Mouse (Mus musculus) kidney, embryonic 14.5 days (tissue): ENCODE data around the gene Cops6. TPM values are rescaled to one million over a fixed set of nuclear protein-coding genes. Genes with fewer than 3 reads are reported as not detected.
A peak's percentile ranks its signal among the peaks of the same experiment; 100 is the strongest.

Experiments used
- ATAC-seq: fragments of 200-750 bp; cut with Nextera tagmentation; 2 replicates; pipeline ENCODE4 v1.8.0; 2017; ENCODE audit warnings: moderate number of reproducible peaks, mild to moderate bottlenecking, moderate TSS enrichment, moderate library complexity; ENCODE audit not compliant: low FRiP score, low TSS enrichment
- H3K27ac ChIP-seq: fragments of 300-500 bp; sonication (generic); 2 replicates; pipeline ENCODE4 v1.5.1; 2014; ENCODE audit warnings: low read depth, mild to moderate bottlenecking, low read length, moderate library complexity, mixed read lengths
- H3K27me3 ChIP-seq: fragments of 300-500 bp; sonication (generic); 2 replicates; pipeline ENCODE4 v1.6.1; 2014; ENCODE audit warnings: mild to moderate bottlenecking, low read length; ENCODE audit not compliant: control insufficient read depth, insufficient read depth
- H3K36me3 ChIP-seq: fragments of 300-500 bp; sonication (generic); 2 replicates; pipeline ENCODE4 v1.6.1; 2014; ENCODE audit warnings: low read length, mixed read lengths; ENCODE audit not compliant: control insufficient read depth, insufficient read depth
- H3K4me1 ChIP-seq: fragments of 300-500 bp; sonication (generic); 2 replicates; pipeline ENCODE4 v1.6.1; 2014; ENCODE audit warnings: low read length, mixed read lengths; ENCODE audit not compliant: control insufficient read depth, insufficient read depth
- H3K4me2 ChIP-seq: fragments of 300-500 bp; sonication (generic); replicated peaks from 2 replicates; pipeline ENCODE4 v1.6.1; 2014; ENCODE audit warnings: low read depth, mild to moderate bottlenecking, low read length
- H3K4me3 ChIP-seq: fragments of 300-500 bp; sonication (generic); 2 replicates; pipeline ENCODE4 v1.5.1; 2014; ENCODE audit warnings: mild to moderate bottlenecking, low read length
- H3K9ac ChIP-seq: fragments of 300-500 bp; sonication (generic); 2 replicates; pipeline ENCODE4 v1.6.1; 2014; ENCODE audit warnings: low read depth, mild to moderate bottlenecking, low read length, moderate library complexity
- H3K9me3 ChIP-seq: fragments of 300-500 bp; sonication (generic); 2 replicates; pipeline ENCODE4 v1.6.1; 2016; ENCODE audit warnings: low read length; ENCODE audit not compliant: control insufficient read depth
- whole genome bisulfite sequencing: fragments of 180-500 bp; shearing (Covaris S2); extraction: QIAGEN DNeasy Blood & Tissue Kit; methylation state at CpG from one replicate; pipeline ENCODE4 v1.1.7; 2014; 5-methylcytosine and 5-hydroxymethylcytosine counted together
- microRNA counts: library from miRNA; unstranded; fragments of <30 nt; microRNA quantifications from one replicate; lab custom pipeline; 2017
- microRNA-seq: library from miRNA; unstranded; fragments of <30 nt; microRNA quantifications from one replicate; pipeline ENCODE4, GENCODE M21; 2016
- polyA plus RNA-seq: library from polyadenylated mRNA; unstranded; fragments of >200 nt; fragmentation: Nextera tagmentation; extraction: Ambion mirVana; gene quantifications from 2 replicates; pipeline ENCODE4 v1.2.1, GENCODE M21; 2014

Cops6 gene
- polyA plus RNA-seq, 1 experiment from 2014 or later, result 253 TPM

DNA sequence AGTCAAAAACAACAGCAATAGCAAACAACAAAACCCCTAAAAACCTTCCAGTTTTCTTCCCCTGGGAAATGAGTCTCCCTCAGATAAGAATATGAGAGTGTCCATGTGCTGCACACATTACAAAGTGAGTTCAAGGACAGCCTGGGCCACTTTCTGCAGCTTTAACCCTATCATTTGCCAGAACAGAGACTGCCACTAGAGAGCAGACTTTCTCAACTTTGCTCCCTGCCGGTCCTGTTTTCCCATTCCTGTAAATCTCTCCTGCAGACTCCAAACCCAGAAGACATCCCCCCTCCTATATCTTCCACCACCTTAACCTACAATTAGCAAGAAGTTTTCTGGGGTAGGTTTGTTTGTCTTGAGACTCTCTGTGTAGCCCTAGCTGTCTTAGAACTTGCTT, 38.7 kb downstream of the Cops6 start:
- WGBS, result 13% methylated on average over 1 of the region's 1 CpGs
- Histone ChIP-seq H3K4me1 (0 out of 2 replicates have a peak, but pooled peaks cover 4% of the 10 kb centered on the region), H3K9ac (no peak overlapping the region), H3K9me3 (peaks cover under 1% of the 10 kb centered on the region; the same call in 1 of the 2 replicates), H3K4me2 (no peak overlapping the region), H3K27ac (no peak overlapping the region), H3K4me3 (no peak overlapping the region), H3K27me3 (no peaks in the 10 kb centered on the region), H3K36me3 (no peaks in the 10 kb centered on the region)
- no peak for ATAC-seq

DNA sequence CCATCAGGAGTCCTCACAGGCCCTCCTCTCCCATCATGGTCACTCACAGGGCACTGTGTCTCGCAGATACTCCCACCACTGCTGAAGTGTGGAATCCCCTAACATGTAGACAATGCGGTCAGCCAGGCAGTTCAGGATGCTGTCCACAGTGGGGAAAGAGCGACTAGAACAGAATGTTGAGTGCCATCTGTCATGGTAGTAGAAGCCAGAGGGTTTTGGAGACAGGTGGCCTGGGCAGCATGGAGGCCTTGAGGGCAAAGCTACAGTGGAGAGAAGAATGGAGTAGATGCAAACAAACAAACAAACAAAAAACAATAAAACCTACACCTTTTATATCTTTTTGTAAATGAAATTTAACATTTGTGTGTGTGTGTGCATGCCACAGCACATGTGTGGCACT, 41.2 kb downstream of the Cops6 start:
- WGBS, result 83% methylated on average over 3 of the region's 3 CpGs
- Histone ChIP-seq H3K4me3 (no peak overlapping the region), H3K36me3 (no peaks in the 10 kb centered on the region), H3K4me2 (no peak overlapping the region), H3K4me1 (no peaks in the 10 kb centered on the region), H3K9me3 (peaks cover 6% of the 10 kb centered on the region; the same call in 1 of the 2 replicates), H3K27ac (no peak overlapping the region), H3K27me3 (no peaks in the 10 kb centered on the region), H3K9ac (no peak overlapping the region)
- no peak for ATAC-seq

DNA sequence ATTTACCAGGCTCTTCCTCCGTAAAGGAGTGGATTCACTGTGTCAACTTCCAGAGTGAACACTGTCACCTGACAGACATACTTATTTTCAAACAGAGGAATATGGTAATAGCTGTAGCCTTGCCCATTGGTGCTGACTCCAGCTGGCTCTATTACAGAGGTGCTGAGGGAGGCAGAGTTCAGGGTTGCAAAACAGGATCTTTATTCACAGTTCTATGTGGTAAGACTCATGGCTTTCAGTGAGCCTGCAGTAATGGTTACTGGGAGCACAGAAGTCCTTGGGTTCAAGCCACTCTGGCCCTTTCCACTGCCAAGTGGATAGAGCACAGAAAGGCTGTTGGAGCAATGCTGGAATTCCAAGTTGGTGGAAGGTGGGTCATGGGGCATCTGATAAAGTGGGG, 46.4 kb downstream of the Cops6 start:
- Histone ChIP-seq H3K27me3 (no peaks in the 10 kb centered on the region), H3K9me3 (peaks cover 6% of the 10 kb centered on the region; the same call in 1 of the 2 replicates), H3K4me3 (no peak overlapping the region), H3K4me2 (no peak overlapping the region), H3K36me3 (no peaks in the 10 kb centered on the region), H3K4me1 (no peaks in the 10 kb centered on the region), H3K27ac (no peak overlapping the region), H3K9ac (no peak overlapping the region)
- WGBS, result 91% methylated on average over 1 of the region's 1 CpGs
- no peak for ATAC-seq

DNA sequence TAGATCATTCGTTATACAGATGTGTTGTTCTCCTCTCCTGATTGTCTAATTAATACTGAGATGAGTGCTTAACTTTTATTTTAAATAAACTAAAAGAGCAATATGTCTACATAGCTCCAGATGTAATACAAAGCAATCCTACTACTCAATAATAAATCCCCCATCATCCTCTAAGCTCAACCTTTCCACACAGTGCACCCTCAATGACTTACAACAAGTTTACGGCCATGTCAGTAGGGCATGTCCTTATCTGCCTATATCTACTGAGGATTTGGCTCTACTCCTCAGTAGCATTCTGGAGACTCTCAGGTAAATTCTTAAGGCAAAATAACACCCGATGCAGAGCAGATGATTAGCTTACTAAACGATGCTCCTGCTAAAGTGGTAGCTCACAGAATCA, 47.0 kb downstream of the Cops6 start:
- Histone ChIP-seq H3K27ac (no peak overlapping the region), H3K4me1 (no peaks in the 10 kb centered on the region), H3K4me3 (no peak overlapping the region), H3K27me3 (no peaks in the 10 kb centered on the region), H3K9me3 (peaks cover 6% of the 10 kb centered on the region; the same call in 1 of the 2 replicates), H3K9ac (no peak overlapping the region), H3K4me2 (no peak overlapping the region), H3K36me3 (no peaks in the 10 kb centered on the region)
- ATAC-seq, result no peak
- 89% methylated on average over 4 of the region's 4 CpGs for WGBS

MicroRNAs encoded within 50 kb of the gene (microRNA counts, 519-probe panel; counts per million panel counts)
- microRNA mmu-miR-106b (lab: Ali Mortazavi, UCI) (7,026 counts per million, percentile 75 among the panel's probes with 10 or more counts), microRNA mmu-miR-25 (lab: Ali Mortazavi, UCI) (9,594 counts per million, percentile 95 among the panel's probes with 10 or more counts), microRNA mmu-miR-93 (lab: Ali Mortazavi, UCI) (7,329 counts per million, percentile 79 among the panel's probes with 10 or more counts)

Small RNAs within 50 kb of the gene (microRNA-seq; reads per million reads assigned to microRNA genes)
- 8,144 reads per million, percentile 94 among the genes with 10 or more reads in this experiment for gene Mir106b
- 990 reads per million, percentile 78 among the genes with 10 or more reads in this experiment for gene Mir25
- gene Mir93, result 10,412 reads per million, percentile 95 among the genes with 10 or more reads in this experiment

Other genes starting within 250 kb of the Cops6 start
- not detected in 2 replicates for gene Cyp3a13, start 239.5 kb upstream of the Cops6 start, polyA plus RNA-seq
- not detected in 2 replicates for gene Gjc3, start 198.0 kb upstream of the Cops6 start, polyA plus RNA-seq
- not detected in 2 replicates for gene Azgp1, start 179.6 kb upstream of the Cops6 start, polyA plus RNA-seq
- not detected in 2 replicates for gene Smok3a, start 139.8 kb upstream of the Cops6 start, polyA plus RNA-seq
- not detected in 2 replicates for gene Smok3b, start 139.6 kb upstream of the Cops6 start, polyA plus RNA-seq
- not detected in 2 replicates for gene Smok3c, start 107.9 kb upstream of the Cops6 start, polyA plus RNA-seq
- gene Zkscan1, start 76.0 kb upstream of the Cops6 start, polyA plus RNA-seq, result 16.5 and 33.7 TPM in 2 replicates
- gene Zscan21, start 44.2 kb upstream of the Cops6 start, polyA plus RNA-seq, result 52.6 and 65.1 TPM in 2 replicates
- gene Zfp113, start 5.3 kb upstream of the Cops6 start, polyA plus RNA-seq, result 13.4 and 26.1 TPM in 2 replicates
- 18.1 and 22.6 TPM in 2 replicates for gene Ap4m1, start 10.9 kb downstream of the Cops6 start, polyA plus RNA-seq
- 176 and 241 TPM in 2 replicates for gene Mcm7, start 11.4 kb downstream of the Cops6 start, polyA plus RNA-seq
- 80.9 and 109 TPM in 2 replicates for gene Taf6, start 26.4 kb downstream of the Cops6 start, polyA plus RNA-seq
- 57.8 and 61.5 TPM in 2 replicates for gene Cnpy4, start 26.4 kb downstream of the Cops6 start, polyA plus RNA-seq
- 9.7 and 10.2 TPM in 2 replicates for gene Mblac1, start 33.2 kb downstream of the Cops6 start, polyA plus RNA-seq
- 0.07 TPM in 1 of 2 replicates, not detected in the other for gene Nxpe5, start 64.8 kb downstream of the Cops6 start, polyA plus RNA-seq
- gene Lamtor4, start 94.4 kb downstream of the Cops6 start, polyA plus RNA-seq, result 47.7 and 66.4 TPM in 2 replicates
- 5.4 and 6.8 TPM in 2 replicates for gene BC037034, start 103.0 kb downstream of the Cops6 start, polyA plus RNA-seq
- gene Gal3st4, start 111.8 kb downstream of the Cops6 start, polyA plus RNA-seq, result 2.4 and 3.3 TPM in 2 replicates
- not detected in 2 replicates for gene Gm43720, start 118.9 kb downstream of the Cops6 start, polyA plus RNA-seq
- 5.1 and 7.9 TPM in 2 replicates for gene Gpc2, start 118.9 kb downstream of the Cops6 start, polyA plus RNA-seq
- gene Stag3, start 119.2 kb downstream of the Cops6 start, polyA plus RNA-seq, result 3.1 and 4.5 TPM in 2 replicates
- gene Pvrig, start 180.9 kb downstream of the Cops6 start, polyA plus RNA-seq, result not detected in 2 replicates